Mouse (Mus musculus): ENCODE results near the gene Tnk2. TPM values are rescaled to one million over a fixed set of nuclear protein-coding genes. Genes with fewer than 3 reads are reported as not detected.

The Tnk2 gene
- total RNA-seq, 2 experiments from 2014 or later: 20.9 to 24.7 TPM

Other genes with a start within 250 kb of the Tnk2 start
- not detected for gene Tm4sf19, start 243.4 kb upstream of the Tnk2 start, total RNA-seq (2021)
- 1 to 10 TPM; 7.4 to 8.0 TPM for gene Tctex1d2, start 224.2 kb upstream of the Tnk2 start, total RNA-seq (2021)
- 100 to 1,000 TPM; 122 to 126 TPM for gene Pcyt1a, start 213.0 kb upstream of the Tnk2 start, total RNA-seq (2021)
- gene Slc51a, start 156.0 kb upstream of the Tnk2 start, total RNA-seq (2021): under 1 TPM; 0.75 to 0.95 TPM
- not detected for gene Zdhhc19, start 147.6 kb upstream of the Tnk2 start, total RNA-seq (2021)
- 100 to 1,000 TPM; 168 to 194 TPM for gene Tfrc, start 35.0 kb upstream of the Tnk2 start, total RNA-seq (2021)
- under 1 TPM; 0.08 to 0.10 TPM for gene Muc4, start 92.0 kb downstream of the Tnk2 start, total RNA-seq (2021)
- under 1 TPM in 1 of 2 experiments, not detected in 1; 0.22 TPM for gene Muc20, start 153.6 kb downstream of the Tnk2 start, total RNA-seq (2021)
- not detected for gene Smbd1, start 166.6 kb downstream of the Tnk2 start, total RNA-seq (2021)
- gene Fyttd1, start 233.6 kb downstream of the Tnk2 start, total RNA-seq (2021): 100 to 1,000 TPM; 106 to 109 TPM
- 10 to 100 TPM; 27.8 to 32.4 TPM for gene Rubcn, start 233.9 kb downstream of the Tnk2 start, total RNA-seq (2021)